Mouse (Mus musculus): ENCODE measurements around the gene Tyk2.

DNA sequence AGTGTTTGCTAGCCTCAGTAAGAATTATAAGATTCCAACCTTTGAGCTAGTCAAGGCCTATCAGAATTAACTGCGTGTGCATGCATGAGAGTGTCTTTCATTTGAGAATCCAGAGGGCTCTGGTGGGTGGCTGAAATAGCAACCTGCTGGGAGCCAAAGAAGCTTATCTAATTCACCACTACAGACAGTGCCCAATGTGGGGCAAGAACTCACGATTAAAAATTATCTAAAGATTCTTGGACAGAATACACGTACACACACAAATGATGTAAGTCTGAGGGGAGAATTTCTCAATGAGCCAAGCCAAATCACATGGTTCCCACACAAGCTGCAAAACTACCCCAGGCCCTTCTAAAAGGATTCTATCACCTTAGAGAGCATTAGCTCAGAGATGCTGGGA lies 47.7 kb downstream of the Tyk2 start:
- TF ChIP-seq CTCF (IDR thresholded peaks at IDR 0.05; ENCODE audit: borderline replicate concordance, control insufficient read depth, extremely low read depth, insufficient read depth, low read length, poor library complexity) (no peak), POLR2A (IDR thresholded peaks at IDR 0.05; ENCODE audit: control insufficient read depth, extremely low read depth, insufficient read depth, low read length, poor library complexity) (no peak)
